Mouse (Mus musculus): Measurements from ENCODE around the gene Sema6b. TPM values are rescaled to one million over a fixed set of nuclear protein-coding genes. Genes with fewer than 3 reads are reported as not detected.
A peak's percentile ranks its signal among the peaks of the same experiment; 100 is the strongest.

Gene Sema6b
- total and polyA plus RNA-seq, 2 experiments from 2014 or later, result 0.81 to 10.4 TPM

DNA sequence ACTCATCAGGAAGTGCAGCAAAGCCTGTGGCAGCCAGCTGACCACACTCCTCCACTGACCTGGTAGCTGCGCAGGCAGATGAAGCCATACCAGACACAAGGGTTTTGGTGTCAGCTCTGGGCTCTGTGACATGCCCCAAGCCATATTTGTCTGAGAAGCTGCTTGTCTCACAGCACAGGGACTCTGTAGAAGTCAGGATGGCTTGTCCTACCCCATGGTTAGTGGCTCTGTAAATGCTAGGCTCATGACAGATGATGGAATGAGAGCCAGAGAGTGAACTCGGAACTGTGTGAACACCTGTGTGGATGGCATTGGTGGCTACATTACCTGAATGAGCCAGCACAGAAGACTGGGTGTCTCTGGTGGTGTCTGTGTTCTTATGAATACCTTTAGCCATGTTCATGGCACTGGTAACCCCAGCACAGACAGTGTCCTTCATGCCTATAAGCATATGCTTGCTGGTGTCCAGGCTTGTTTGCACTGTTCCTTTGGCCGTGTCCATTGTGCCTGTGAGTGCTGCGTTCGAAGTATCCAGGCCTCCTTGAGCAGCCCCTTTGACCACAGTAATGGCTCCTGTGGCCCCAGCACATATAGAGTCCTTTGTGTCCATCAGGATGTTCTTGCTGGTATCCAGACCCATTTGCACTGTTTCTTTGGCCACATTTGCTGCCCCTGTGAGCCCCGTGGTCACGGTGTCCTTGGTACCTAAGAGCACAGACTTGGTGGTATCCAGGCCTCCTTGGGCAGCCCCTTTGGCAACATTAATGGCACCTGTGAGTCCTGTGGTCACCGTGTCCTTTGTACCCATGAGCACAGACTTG is 36.5 kb downstream of the Sema6b start:
- Histone ChIP-seq H3K4me3 (ENCODE audit: low read depth, low read length) (no peak overlapping the region), H3K9ac (replicated peaks; ENCODE audit: low read depth, low read length) (no peak overlapping the region), H3K27me3 (ENCODE audit: control insufficient read depth, insufficient read depth, low read length) (no peaks in the 10 kb centered on the region), H3K4me2 (ENCODE audit: low read depth, low read length) (no peak overlapping the region), H3K4me1 (ENCODE audit: control insufficient read depth, insufficient read depth) (peaks cover 7% of the 10 kb centered on the region), H3K9me3 (replicated peaks; ENCODE audit: control insufficient read depth, low read length) (no peaks in the 10 kb centered on the region), H3K36me3 (replicated peaks; ENCODE audit: control insufficient read depth, insufficient read depth, low read length) (peaks cover 50% of the 10 kb centered on the region), H3K27ac (ENCODE audit: low read depth) (no peak overlapping the region)
- WGBS, result 96% methylated on average over 8 of the region's 8 CpGs
- DNase-seq (ENCODE audit: low spot score) (no peak), ATAC-seq (ENCODE audit: insufficient read depth, low read depth) (no peak)
- TF ChIP-seq EP300 (IDR thresholded peaks at IDR 0.05; ENCODE audit: low read depth) (no peak), CTCF (IDR thresholded peaks at IDR 0.05; ENCODE audit: low read depth) (no peak)

DNA sequence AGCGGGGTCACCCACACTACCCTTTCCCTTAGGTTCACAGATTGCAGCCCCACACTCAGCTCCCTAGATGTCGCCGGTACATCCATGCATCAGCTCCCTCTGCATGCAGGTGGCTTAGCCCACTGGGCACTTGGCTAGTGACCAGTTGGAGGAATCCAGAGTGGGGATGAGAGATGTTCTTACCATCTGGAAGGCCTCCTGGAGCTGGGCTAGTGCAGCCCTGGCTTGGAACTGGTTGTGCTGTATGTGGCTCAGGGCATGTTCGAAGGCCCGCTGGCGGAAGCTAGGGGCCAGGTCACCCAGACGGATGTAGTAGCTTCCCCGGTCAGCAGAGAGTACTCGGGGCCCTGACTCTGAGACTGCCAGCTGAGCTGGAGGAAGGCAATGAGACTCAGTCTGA is 37.2 kb downstream of the Sema6b start:
- peaks cover 57% of the 10 kb centered on the region for H3K36me3 ChIP-seq (replicated peaks; ENCODE audit: control insufficient read depth, insufficient read depth, low read length)
- DNase-seq (ENCODE audit: low spot score), result no peak
- no peak for ATAC-seq (ENCODE audit: insufficient read depth, low read depth)

DNA sequence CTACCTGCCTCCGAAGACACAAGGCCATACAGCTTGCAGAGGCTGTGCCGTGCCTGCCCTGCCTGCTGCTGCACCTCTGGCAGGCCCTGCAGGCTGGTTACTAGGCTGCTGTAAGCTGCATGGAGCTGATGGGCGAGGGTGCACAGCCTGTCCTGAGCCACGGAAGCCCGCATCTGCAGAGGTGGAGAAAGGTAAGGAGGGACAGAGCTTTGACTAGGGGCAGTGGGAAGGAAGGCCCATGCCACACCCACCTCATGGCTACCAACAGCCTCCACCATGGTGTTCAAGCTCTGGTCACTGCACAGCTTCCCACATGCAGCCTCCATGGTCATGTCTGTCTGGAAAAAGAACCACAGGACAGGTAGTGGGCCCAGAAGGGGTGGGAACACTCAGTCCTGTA is 38.0 kb downstream of the Sema6b start:
- Histone ChIP-seq H3K9me3 (replicated peaks; ENCODE audit: control insufficient read depth, low read length) (no peaks in the 10 kb centered on the region), H3K36me3 (replicated peaks; ENCODE audit: control insufficient read depth, insufficient read depth, low read length) (peaks cover 57% of the 10 kb centered on the region), H3K9ac (replicated peaks; ENCODE audit: low read depth, low read length) (no peak overlapping the region), H3K27ac (ENCODE audit: low read depth) (no peak overlapping the region), H3K4me3 (ENCODE audit: low read depth, low read length) (no peak overlapping the region), H3K27me3 (ENCODE audit: control insufficient read depth, insufficient read depth, low read length) (no peaks in the 10 kb centered on the region), H3K4me1 (ENCODE audit: control insufficient read depth, insufficient read depth) (no peaks in the 10 kb centered on the region), H3K4me2 (ENCODE audit: low read depth, low read length) (no peak overlapping the region)
- WGBS, result 94% methylated on average over 5 of the region's 5 CpGs
- no peak for DNase-seq (ENCODE audit: low spot score)
- no peak for ATAC-seq (ENCODE audit: insufficient read depth, low read depth)
- no peak for TF ChIP-seq CTCF (IDR thresholded peaks at IDR 0.05; ENCODE audit: low read depth)

More for the DNA sequence above, 37.2 kb downstream of the Sema6b start:
- Histone ChIP-seq H3K9me3 (replicated peaks; ENCODE audit: control insufficient read depth, low read length) (no peaks in the 10 kb centered on the region), H3K9ac (replicated peaks; ENCODE audit: low read depth, low read length) (no peak overlapping the region), H3K27ac (ENCODE audit: low read depth) (no peak overlapping the region), H3K4me1 (ENCODE audit: control insufficient read depth, insufficient read depth) (peaks cover 3% of the 10 kb centered on the region), H3K4me3 (ENCODE audit: low read depth, low read length) (no peak overlapping the region), H3K27me3 (ENCODE audit: control insufficient read depth, insufficient read depth, low read length) (no peaks in the 10 kb centered on the region), H3K4me2 (ENCODE audit: low read depth, low read length) (no peak overlapping the region)
- no peak for TF ChIP-seq CTCF (IDR thresholded peaks at IDR 0.05; ENCODE audit: low read depth)
- no peak for TF ChIP-seq EP300 (IDR thresholded peaks at IDR 0.05; ENCODE audit: low read depth)
- WGBS, result 94% methylated on average over 9 of the region's 9 CpGs

DNA sequence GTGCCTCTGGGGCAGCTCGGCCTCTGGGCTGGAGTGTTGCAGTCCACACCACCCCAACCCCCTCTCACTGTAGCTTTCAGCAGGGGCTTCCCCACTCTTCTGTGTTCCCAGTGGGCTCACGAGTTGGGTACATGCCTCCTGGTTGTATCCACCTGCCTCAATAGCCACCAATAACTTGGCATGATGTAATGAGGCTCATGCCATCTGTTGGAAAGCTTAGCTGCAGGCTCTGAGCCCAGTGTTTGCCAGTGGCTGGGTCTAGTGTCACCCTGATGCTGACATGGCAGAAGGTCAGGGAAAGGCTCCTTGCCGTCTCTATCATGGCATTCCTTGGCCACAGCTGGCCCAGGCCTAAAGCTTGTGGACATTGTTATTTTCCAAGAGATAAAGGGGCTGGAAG is 39.3 kb downstream of the Sema6b start:
- no peaks in the 10 kb centered on the region for H3K27me3 ChIP-seq (ENCODE audit: control insufficient read depth, insufficient read depth, low read length)
- no peak overlapping the region for H3K27ac ChIP-seq (ENCODE audit: low read depth)
- no peak overlapping the region for H3K4me3 ChIP-seq (ENCODE audit: low read depth, low read length)
- no peak overlapping the region for H3K4me2 ChIP-seq (ENCODE audit: low read depth, low read length)
- H3K9ac ChIP-seq (replicated peaks; ENCODE audit: low read depth, low read length), result no peak overlapping the region
- no peaks in the 10 kb centered on the region for H3K4me1 ChIP-seq (ENCODE audit: control insufficient read depth, insufficient read depth)
- DNase-seq (ENCODE audit: low spot score), result no peak
- H3K36me3 ChIP-seq (replicated peaks; ENCODE audit: control insufficient read depth, insufficient read depth, low read length), result peaks cover 67% of the 10 kb centered on the region
- H3K9me3 ChIP-seq (replicated peaks; ENCODE audit: control insufficient read depth, low read length), result no peaks in the 10 kb centered on the region
- no peak for ATAC-seq (ENCODE audit: insufficient read depth, low read depth)
- no peak for TF ChIP-seq EP300 (IDR thresholded peaks at IDR 0.05; ENCODE audit: low read depth)
- TF ChIP-seq CTCF (IDR thresholded peaks at IDR 0.05; ENCODE audit: low read depth), result no peak
- 90% methylated on average over 3 of the region's 3 CpGs for WGBS

DNA sequence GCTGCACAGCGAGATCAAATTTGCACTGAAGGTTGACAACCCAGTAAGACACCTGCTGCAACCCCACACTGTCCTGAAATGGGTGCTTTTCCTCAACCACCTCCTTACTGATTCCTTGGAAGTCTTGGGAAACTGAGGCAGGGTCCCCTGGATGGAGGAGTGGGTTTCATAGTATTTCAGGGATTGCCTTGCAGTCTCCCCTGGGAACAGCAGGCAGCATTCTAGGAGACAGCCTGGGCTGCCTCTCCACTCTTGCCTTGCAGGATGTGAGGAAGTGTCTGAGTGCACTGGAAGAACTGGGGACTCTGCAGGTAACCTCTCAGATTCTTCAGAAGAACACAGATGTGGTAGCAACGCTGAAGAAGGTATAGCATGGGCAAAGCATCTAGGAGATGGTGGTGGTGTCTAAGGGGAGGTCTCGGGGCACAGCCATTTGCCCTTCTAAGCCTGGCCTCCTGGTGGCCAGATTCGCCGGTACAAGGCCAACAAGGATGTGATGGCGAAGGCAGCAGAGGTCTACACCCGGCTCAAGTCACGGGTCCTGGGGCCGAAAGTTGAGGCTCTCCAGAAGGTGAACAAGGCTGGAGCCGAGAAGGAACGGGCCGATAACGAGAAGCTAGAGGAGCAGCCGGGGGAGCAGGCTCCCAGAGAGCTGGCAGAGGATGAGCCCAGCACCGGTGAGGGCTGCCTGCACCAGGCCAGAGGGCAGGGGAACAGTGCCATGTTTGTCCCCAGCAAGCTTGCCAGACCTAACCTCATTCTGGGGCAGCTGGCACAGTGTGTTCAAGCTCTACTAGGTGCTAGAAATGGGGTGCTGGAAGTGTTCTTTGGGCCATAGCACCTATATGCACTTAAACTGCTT is 41.2 kb downstream of the Sema6b start:
- Histone ChIP-seq H3K9ac (replicated peaks; ENCODE audit: low read depth, low read length) (no peak overlapping the region), H3K4me2 (ENCODE audit: low read depth, low read length) (no peak overlapping the region), H3K27me3 (ENCODE audit: control insufficient read depth, insufficient read depth, low read length) (no peaks in the 10 kb centered on the region), H3K4me1 (ENCODE audit: control insufficient read depth, insufficient read depth) (no peaks in the 10 kb centered on the region), H3K36me3 (replicated peaks; ENCODE audit: control insufficient read depth, insufficient read depth, low read length) (peaks cover 76% of the 10 kb centered on the region), H3K27ac (ENCODE audit: low read depth) (no peak overlapping the region), H3K9me3 (replicated peaks; ENCODE audit: control insufficient read depth, low read length) (no peaks in the 10 kb centered on the region), H3K4me3 (ENCODE audit: low read depth, low read length) (no peak overlapping the region)
- ATAC-seq (ENCODE audit: insufficient read depth, low read depth) (no peak), DNase-seq (ENCODE audit: low spot score) (no peak)
- 88% methylated on average over 15 of the region's 15 CpGs for WGBS
- no peak for TF ChIP-seq EP300 (IDR thresholded peaks at IDR 0.05; ENCODE audit: low read depth)
- TF ChIP-seq CTCF (IDR thresholded peaks at IDR 0.05; ENCODE audit: low read depth), result peak; percentile 18; the same call in 1 of the 2 replicates
